Mouse (Mus musculus) forebrain, embryonic 12.5 days (tissue): ENCODE results near the gene Loxl4. TPM values are rescaled to one million over a fixed set of nuclear protein-coding genes. Genes with fewer than 3 reads are reported as not detected.
A peak's percentile ranks its signal among the peaks of the same experiment; 100 is the strongest.

ENCODE experiments used
- ATAC-seq: fragments of 200-750 bp; cut with Nextera tagmentation; 2 replicates; pipeline ENCODE4 v1.8.0; 2017; ENCODE audit warnings: moderate TSS enrichment; ENCODE audit not compliant: low FRiP score
- H3K27ac ChIP-seq: fragments of 300-500 bp; sonication (generic); 2 replicates; pipeline ENCODE4 v1.5.1; 2016; ENCODE audit warnings: mild to moderate bottlenecking
- H3K27me3 ChIP-seq: fragments of 300-500 bp; sonication (generic); 2 replicates; pipeline ENCODE4 v1.6.1; 2016; ENCODE audit warnings: mild to moderate bottlenecking
- H3K36me3 ChIP-seq: fragments of 300-500 bp; sonication (generic); replicated peaks from 2 replicates; pipeline ENCODE4 v1.6.1; 2016; ENCODE audit warnings: mild to moderate bottlenecking
- H3K4me1 ChIP-seq: fragments of 300-500 bp; sonication (generic); 2 replicates; pipeline ENCODE4 v1.6.1; 2016
- H3K4me2 ChIP-seq: fragments of 300-500 bp; sonication (generic); 2 replicates; pipeline ENCODE4 v1.6.1; 2016; ENCODE audit warnings: mild to moderate bottlenecking, moderate library complexity
- H3K4me3 ChIP-seq: fragments of 300-500 bp; sonication (generic); replicated peaks from 2 replicates; pipeline ENCODE4 v1.5.1; 2016; ENCODE audit warnings: mild to moderate bottlenecking
- H3K9ac ChIP-seq: fragments of 300-500 bp; sonication (generic); 2 replicates; pipeline ENCODE4 v1.6.1; 2016; ENCODE audit warnings: mild to moderate bottlenecking
- H3K9me3 ChIP-seq: fragments of 300-500 bp; sonication (generic); 2 replicates; pipeline ENCODE4 v1.6.1; 2016
- WGBS: fragments of 180-500 bp; shearing (Covaris S2); methylation state at CpG from one replicate; pipeline ENCODE4 v1.1.7; 2016; 5-methylcytosine and 5-hydroxymethylcytosine counted together
- polyA plus RNA-seq: library from polyadenylated mRNA; unstranded; fragments of >200 nt; fragmentation: Nextera tagmentation; extraction: Ambion mirVana; gene quantifications from 2 replicates; pipeline ENCODE4 v1.2.1, GENCODE M21; 2016

Loxl4 gene
- polyA plus RNA-seq, 1 experiment from 2014 or later, result 0.34 TPM

- Histone ChIP-seq H3K27me3 (no peaks in the 10 kb centered on the region), H3K9ac (no peak overlapping the region), H3K27ac (no peak overlapping the region), H3K9me3 (no peaks in the 10 kb centered on the region), H3K4me3 (no peak overlapping the region), H3K36me3 (no peaks in the 10 kb centered on the region), H3K4me2 (no peak overlapping the region), H3K4me1 (no peaks in the 10 kb centered on the region; the same call in 1 of the 2 replicates)
- 77% methylated on average over 8 of the region's 8 CpGs for WGBS
- no peak for ATAC-seq
Measured at GRCm38 (mm10) chr19:42638604-42639481, 26.2 kb upstream of the Loxl4 start.

GRCm38 (mm10) chr19:42636631-42637030 lies 24.0 kb upstream of the Loxl4 start:
- Histone ChIP-seq H3K36me3 (no peaks in the 10 kb centered on the region), H3K27ac (no peak overlapping the region), H3K27me3 (peaks cover 5% of the 10 kb centered on the region; the same call in 1 of the 2 replicates), H3K4me2 (no peak overlapping the region), H3K9me3 (no peaks in the 10 kb centered on the region), H3K9ac (no peak overlapping the region), H3K4me1 (peaks cover 3% of the 10 kb centered on the region), H3K4me3 (no peak overlapping the region)
- no peak for ATAC-seq
- WGBS, result 54% methylated on average over 11 of the region's 11 CpGs

DNA sequence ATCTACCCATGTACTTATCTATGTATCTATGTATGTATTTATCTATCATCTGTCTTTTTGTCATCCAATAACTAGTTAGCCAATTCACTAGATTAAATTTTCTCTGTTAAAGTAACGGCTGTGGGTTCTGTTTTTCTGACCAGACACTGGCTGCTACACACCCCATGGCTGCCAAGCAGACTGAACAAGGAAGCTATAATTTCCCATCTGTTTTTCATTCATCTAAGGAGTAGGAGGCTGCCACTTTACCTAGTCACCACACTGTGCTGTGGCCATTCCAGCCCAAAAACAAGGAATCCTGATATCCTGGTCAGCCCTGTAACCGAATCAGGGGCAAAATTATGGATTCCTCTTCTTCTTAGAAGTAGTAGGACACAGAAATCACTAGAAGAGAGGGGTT lies 21.0 kb upstream of the Loxl4 start:
- Histone ChIP-seq H3K9me3 (no peaks in the 10 kb centered on the region), H3K27me3 (peaks cover 5% of the 10 kb centered on the region; the same call in 1 of the 2 replicates), H3K4me3 (no peak overlapping the region), H3K4me1 (peaks cover 7% of the 10 kb centered on the region), H3K9ac (no peak overlapping the region), H3K4me2 (no peak overlapping the region), H3K36me3 (no peaks in the 10 kb centered on the region), H3K27ac (no peak overlapping the region)
- 81% methylated on average over 2 of the region's 2 CpGs for WGBS
- no peak for ATAC-seq

DNA sequence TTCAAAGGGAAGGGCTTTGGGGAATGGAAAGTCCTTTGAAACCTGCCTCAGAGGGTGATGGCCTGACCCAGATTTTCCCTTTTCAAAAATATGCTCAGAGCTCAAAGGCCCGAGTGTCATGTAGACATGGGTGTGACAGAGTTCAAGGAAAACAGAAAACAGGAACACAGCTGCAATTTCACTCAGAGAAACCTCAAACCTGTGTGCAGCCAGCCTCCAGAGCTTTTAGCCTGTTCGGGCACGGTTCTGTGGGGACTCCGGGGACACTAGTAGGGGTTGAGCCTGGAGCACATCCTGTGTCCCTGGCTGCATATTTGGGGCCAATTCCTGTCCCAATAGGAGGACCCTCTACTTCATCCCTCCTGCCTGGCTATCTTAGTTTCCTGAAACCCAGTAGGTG lies 19.7 kb upstream of the Loxl4 start:
- Histone ChIP-seq H3K9me3 (no peaks in the 10 kb centered on the region), H3K4me1 (peaks cover 7% of the 10 kb centered on the region), H3K9ac (no peak overlapping the region), H3K27me3 (peaks cover 5% of the 10 kb centered on the region; the same call in 1 of the 2 replicates), H3K4me3 (no peak overlapping the region), H3K36me3 (no peaks in the 10 kb centered on the region), H3K27ac (no peak overlapping the region), H3K4me2 (no peak overlapping the region)
- ATAC-seq, result no peak
- 88% methylated on average over 4 of the region's 4 CpGs for WGBS

DNA sequence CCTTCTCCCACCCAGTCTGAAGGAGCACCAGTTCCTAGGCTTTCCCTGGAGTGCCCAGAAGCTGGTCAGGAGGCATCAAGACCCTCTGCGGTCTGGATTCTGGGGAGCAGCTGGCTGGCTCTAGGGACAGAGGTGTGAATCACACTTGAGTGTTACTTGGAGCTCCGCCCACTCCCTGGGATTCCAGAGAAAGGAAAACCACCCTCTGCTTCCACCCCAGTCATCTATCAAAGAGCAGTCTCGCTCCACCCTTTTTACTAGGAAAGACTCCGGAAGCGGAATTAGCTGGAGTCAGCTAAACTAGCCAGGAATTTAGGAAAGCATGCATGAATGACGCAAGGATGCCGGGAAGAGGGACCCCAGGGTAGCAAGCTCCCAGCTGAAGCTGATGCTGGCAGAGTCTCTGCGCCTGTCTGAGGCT lies 18.9 kb upstream of the Loxl4 start:
- no peaks in the 10 kb centered on the region for H3K36me3 ChIP-seq
- no peak overlapping the region for H3K27ac ChIP-seq
- no peak overlapping the region for H3K9ac ChIP-seq
- peaks cover 5% of the 10 kb centered on the region; the same call in 1 of the 2 replicates for H3K27me3 ChIP-seq
- H3K4me3 ChIP-seq, result no peak overlapping the region
- no peak for ATAC-seq
- peaks cover 7% of the 10 kb centered on the region for H3K4me1 ChIP-seq
- H3K4me2 ChIP-seq, result no peak overlapping the region
- no peaks in the 10 kb centered on the region for H3K9me3 ChIP-seq
- 33% methylated on average over 8 of the region's 8 CpGs for WGBS

DNA sequence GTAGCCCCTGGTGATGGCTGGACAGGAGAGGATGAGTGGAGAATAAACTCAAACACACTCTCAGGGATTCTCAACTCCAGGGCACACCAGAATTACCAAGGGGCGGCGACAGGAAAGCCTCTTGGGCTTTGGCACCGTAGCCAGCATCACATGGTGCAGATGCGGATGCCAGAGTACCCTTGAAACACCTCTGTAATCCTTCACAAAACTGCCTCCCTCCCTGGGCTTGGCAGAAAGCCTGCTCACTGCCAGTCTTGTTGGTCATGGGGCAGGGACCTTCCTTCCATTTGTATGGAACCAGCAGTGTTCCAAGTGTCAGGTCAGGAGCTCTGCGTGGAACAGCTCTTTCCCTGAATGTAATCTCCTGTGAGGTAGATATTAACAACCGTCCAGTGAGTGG lies 15.5 kb upstream of the Loxl4 start:
- no peak for ATAC-seq
- no peaks in the 10 kb centered on the region for H3K9me3 ChIP-seq
- H3K4me3 ChIP-seq, result no peak overlapping the region
- H3K27me3 ChIP-seq, result peaks cover 5% of the 10 kb centered on the region; the same call in 1 of the 2 replicates
- peaks cover 7% of the 10 kb centered on the region for H3K4me1 ChIP-seq
- no peak overlapping the region for H3K9ac ChIP-seq
- no peak overlapping the region for H3K27ac ChIP-seq
- no peaks in the 10 kb centered on the region for H3K36me3 ChIP-seq
- H3K4me2 ChIP-seq, result no peak overlapping the region
- 86% methylated on average over 6 of the region's 6 CpGs for WGBS

- Histone ChIP-seq H3K9ac (no peak overlapping the region), H3K4me2 (no peak overlapping the region), H3K36me3 (no peaks in the 10 kb centered on the region), H3K4me3 (no peak overlapping the region), H3K4me1 (peaks cover 7% of the 10 kb centered on the region; the same call in 1 of the 2 replicates), H3K9me3 (no peaks in the 10 kb centered on the region), H3K27me3 (peaks cover 40% of the 10 kb centered on the region), H3K27ac (no peak overlapping the region)
- no peak for ATAC-seq
- 72% methylated on average over 7 of the region's 7 CpGs for WGBS
Measured at GRCm38 (mm10) chr19:42613647-42614225, 1.1 kb upstream of the Loxl4 start.

DNA sequence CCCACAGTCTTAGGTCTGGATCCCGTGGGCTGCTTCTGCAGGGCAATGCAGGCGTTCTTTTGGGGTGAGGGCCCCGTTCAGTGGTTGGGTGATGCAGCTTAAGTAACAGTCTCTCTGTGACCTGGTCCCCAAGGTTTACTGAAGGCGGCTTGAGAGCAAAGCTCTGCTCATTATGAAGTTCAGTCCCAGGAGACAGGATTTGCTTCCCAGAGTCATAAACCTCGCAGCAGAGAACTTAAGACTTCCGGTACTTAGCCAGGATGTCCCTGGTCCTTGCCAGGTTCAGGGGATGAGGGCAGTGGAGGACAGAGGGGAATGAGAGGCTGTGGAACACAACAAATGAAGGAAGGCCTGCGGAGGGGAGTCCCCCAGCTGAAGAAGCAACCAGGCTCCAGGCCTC lies 503 bp upstream of the Loxl4 start:
- Histone ChIP-seq H3K4me1 (peaks cover 7% of the 10 kb centered on the region; the same call in 1 of the 2 replicates), H3K4me2 (peak overlapping the region; percentile 60), H3K9me3 (no peaks in the 10 kb centered on the region), H3K36me3 (no peaks in the 10 kb centered on the region), H3K9ac (peak overlapping the region; percentile 27; the same call in 1 of the 2 replicates), H3K4me3 (peak overlapping the region; percentile 36), H3K27me3 (peaks cover 40% of the 10 kb centered on the region), H3K27ac (no peak overlapping the region)
- ATAC-seq, result no peak
- 26% methylated on average over 7 of the region's 7 CpGs for WGBS

DNA sequence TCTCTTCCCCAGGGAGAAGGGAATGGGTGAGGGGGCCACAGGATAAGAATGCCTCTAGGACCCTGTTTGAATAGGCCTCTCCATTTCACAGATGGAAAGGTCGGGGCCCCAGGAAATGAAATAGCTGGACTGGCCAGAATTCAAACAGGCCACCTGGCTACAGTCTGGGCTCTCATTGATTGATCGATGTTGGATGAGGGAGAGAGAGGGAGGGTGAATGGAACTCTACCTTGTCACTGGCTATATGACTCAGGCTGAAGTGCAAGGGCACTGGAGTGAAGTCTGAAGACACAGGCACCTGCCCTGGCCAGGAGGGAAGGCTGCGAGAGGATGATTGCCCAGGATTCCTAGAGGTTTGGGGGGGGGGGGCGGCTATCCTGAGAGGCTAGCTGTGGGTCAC lies 867 bp downstream of the Loxl4 start:
- 91% methylated on average over 4 of the region's 4 CpGs for WGBS
- H3K9me3 ChIP-seq, result no peaks in the 10 kb centered on the region

GRCm38 (mm10) chr19:42609716-42610115 lies 2.9 kb downstream of the Loxl4 start:
- 93% methylated on average over 3 of the region's 3 CpGs for WGBS
- Histone ChIP-seq H3K4me2 (no peak overlapping the region), H3K4me3 (no peak overlapping the region), H3K27ac (no peak overlapping the region), H3K9ac (no peak overlapping the region), H3K4me1 (peaks cover 7% of the 10 kb centered on the region; the same call in 1 of the 2 replicates), H3K9me3 (no peaks in the 10 kb centered on the region), H3K36me3 (no peaks in the 10 kb centered on the region), H3K27me3 (peaks cover 36% of the 10 kb centered on the region)
- ATAC-seq, result no peak

More for the DNA sequence above, 867 bp downstream of the Loxl4 start:
- H3K27ac ChIP-seq, result no peak overlapping the region
- no peaks in the 10 kb centered on the region for H3K36me3 ChIP-seq
- no peak overlapping the region for H3K4me2 ChIP-seq
- H3K9ac ChIP-seq, result no peak overlapping the region
- H3K4me3 ChIP-seq, result no peak overlapping the region
- peaks cover 7% of the 10 kb centered on the region; the same call in 1 of the 2 replicates for H3K4me1 ChIP-seq
- peaks cover 40% of the 10 kb centered on the region for H3K27me3 ChIP-seq
- no peak for ATAC-seq

GRCm38 (mm10) chr19:42608082-42608481 lies 4.5 kb downstream of the Loxl4 start:
- peaks cover 7% of the 10 kb centered on the region; the same call in 1 of the 2 replicates for H3K4me1 ChIP-seq
- no peaks in the 10 kb centered on the region for H3K9me3 ChIP-seq
- no peak overlapping the region for H3K27ac ChIP-seq
- no peak for ATAC-seq
- H3K27me3 ChIP-seq, result peaks cover 20% of the 10 kb centered on the region
- no peak overlapping the region for H3K4me2 ChIP-seq
- no peak overlapping the region for H3K9ac ChIP-seq
- H3K4me3 ChIP-seq, result no peak overlapping the region
- 92% methylated on average over 5 of the region's 5 CpGs for WGBS
- H3K36me3 ChIP-seq, result no peaks in the 10 kb centered on the region

- WGBS, result 85% methylated on average over 8 of the region's 8 CpGs
- no peaks in the 10 kb centered on the region for H3K27me3 ChIP-seq
- no peak overlapping the region for H3K4me3 ChIP-seq
- H3K4me1 ChIP-seq, result peaks cover 3% of the 10 kb centered on the region; the same call in 1 of the 2 replicates
- no peak overlapping the region for H3K27ac ChIP-seq
- H3K4me2 ChIP-seq, result no peak overlapping the region
- H3K9me3 ChIP-seq, result no peaks in the 10 kb centered on the region
- no peak for ATAC-seq
- peaks cover 4% of the 10 kb centered on the region; the same call in 1 of the 2 replicates for H3K36me3 ChIP-seq
- no peak overlapping the region for H3K9ac ChIP-seq
Measured at GRCm38 (mm10) chr19:42602576-42602975, 10.0 kb downstream of the Loxl4 start.
